Mouse (Mus musculus): ENCODE results near the gene A3galt2. TPM values are rescaled to one million over a fixed set of nuclear protein-coding genes. Genes with fewer than 3 reads are reported as not detected.

A3galt2 gene
- polyA plus RNA-seq, 1 experiment from 2014 or later = 0.09 TPM

Other genes with a start within 250 kb of the A3galt2 start
- gene Zscan20, start 145.3 kb upstream of the A3galt2 start, polyA plus RNA-seq (2016; fragmentation: Nextera tagmentation; extraction: Ambion mirVana) = 4.7 TPM in 2 replicates
- 0.22 and 0.46 TPM in 2 replicates for gene Tlr12, start 136.7 kb upstream of the A3galt2 start, polyA plus RNA-seq (2016; fragmentation: Nextera tagmentation; extraction: Ambion mirVana)
- gene Phc2, start 100.7 kb upstream of the A3galt2 start, polyA plus RNA-seq (2016; fragmentation: Nextera tagmentation; extraction: Ambion mirVana) = 53.3 and 58.5 TPM in 2 replicates
- 21.3 and 21.8 TPM in 2 replicates for gene Zfp362, start 50.7 kb downstream of the A3galt2 start, polyA plus RNA-seq (2016; fragmentation: Nextera tagmentation; extraction: Ambion mirVana)
- gene Trim62, start 128.2 kb downstream of the A3galt2 start, polyA plus RNA-seq (2016; fragmentation: Nextera tagmentation; extraction: Ambion mirVana) = 5.0 and 6.1 TPM in 2 replicates
- gene Azin2, start 207.1 kb downstream of the A3galt2 start, polyA plus RNA-seq (2016; fragmentation: Nextera tagmentation; extraction: Ambion mirVana) = 6.8 and 7.4 TPM in 2 replicates
- gene Ak2, start 236.6 kb downstream of the A3galt2 start, polyA plus RNA-seq (2016; fragmentation: Nextera tagmentation; extraction: Ambion mirVana) = 164 and 167 TPM in 2 replicates

Measured in heart, embryonic 12.5 days (tissue).